Mouse (Mus musculus) urinary bladder, postnatal 10 days (tissue): ENCODE results near the gene Gm13276.
"Not testable (repeated sequence)": the region's sequence is repeated elsewhere in the genome, so short reads cannot be mapped to it uniquely, and the experiment has no call there.

ENCODE experiments used
- DNase-seq: peaks from one replicate; pipeline ENCODE4 v3.0.0; 2022; ENCODE audit warnings: low spot score

Gm13276 gene

DNA sequence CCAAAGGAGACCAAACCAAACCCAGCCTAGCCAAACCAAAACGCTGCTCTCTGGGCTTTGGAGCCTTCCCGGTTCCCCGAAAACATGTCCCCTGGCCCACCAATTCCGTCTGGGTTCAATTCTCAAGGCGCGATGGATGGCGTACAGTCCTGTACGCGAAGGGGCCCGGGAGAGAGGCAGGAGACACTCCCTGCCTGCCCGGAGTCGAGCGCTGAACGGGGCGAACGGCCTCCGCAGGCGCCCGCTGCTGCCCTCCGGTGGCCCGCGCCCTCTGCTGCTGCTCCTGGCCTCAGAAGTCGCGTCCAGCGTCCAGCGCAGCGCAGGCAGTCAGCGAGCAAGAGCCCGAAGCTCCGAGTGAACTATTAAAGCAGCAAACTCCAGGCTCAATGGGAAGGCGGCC is 3.2 kb upstream of the Gm13276 start:
- not testable (repeated sequence) for DNase-seq

DNA sequence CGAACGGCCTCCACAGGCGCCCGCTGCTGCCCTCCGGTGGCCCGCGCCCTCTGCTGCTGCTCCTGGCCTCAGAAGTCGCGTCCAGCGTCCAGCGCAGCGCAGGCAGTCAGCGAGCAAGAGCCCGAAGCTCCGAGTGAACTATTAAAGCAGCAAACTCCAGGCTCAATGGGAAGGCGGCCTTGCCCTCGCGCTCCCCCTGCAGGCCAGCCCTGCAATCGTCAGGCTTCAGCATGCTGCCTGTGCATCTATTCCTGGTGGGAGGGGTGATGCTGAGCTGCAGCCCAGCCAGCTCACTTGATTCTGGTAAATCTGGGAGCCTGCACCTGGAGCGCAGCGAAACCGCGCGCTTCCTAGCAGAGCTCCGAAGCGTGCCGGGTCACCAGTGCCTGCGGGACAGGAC is 2.9 kb downstream of the Gm13276 start, which contains the start of gene Gm13277:
Gene Gm13277 (plus strand): TSS at position 231 of the 400 bp plus-strand sequence.
- DNase-seq, result not testable (repeated sequence)

DNA sequence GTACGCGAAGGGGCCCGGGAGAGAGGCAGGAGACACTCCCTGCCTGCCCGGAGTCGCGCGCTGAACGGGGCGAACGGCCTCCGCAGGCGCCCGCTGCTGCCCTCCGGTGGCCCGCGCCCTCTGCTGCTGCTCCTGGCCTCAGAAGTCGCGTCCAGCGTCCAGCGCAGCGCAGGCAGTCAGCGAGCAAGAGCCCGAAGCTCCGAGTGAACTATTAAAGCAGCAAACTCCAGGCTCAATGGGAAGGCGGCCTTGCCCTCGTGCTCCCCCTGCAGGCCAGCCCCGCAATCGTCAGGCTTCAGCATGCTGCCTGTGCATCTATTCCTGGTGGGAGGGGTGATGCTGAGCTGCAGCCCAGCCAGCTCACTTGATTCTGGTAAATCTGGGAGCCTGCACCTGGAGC is 5.7 kb downstream of the Gm13276 start, which contains the start of gene Gm13278:
Gene Gm13278 (plus strand): TSS at position 301 of the 400 bp plus-strand sequence.
- DNase-seq, result not testable (repeated sequence)

DNA sequence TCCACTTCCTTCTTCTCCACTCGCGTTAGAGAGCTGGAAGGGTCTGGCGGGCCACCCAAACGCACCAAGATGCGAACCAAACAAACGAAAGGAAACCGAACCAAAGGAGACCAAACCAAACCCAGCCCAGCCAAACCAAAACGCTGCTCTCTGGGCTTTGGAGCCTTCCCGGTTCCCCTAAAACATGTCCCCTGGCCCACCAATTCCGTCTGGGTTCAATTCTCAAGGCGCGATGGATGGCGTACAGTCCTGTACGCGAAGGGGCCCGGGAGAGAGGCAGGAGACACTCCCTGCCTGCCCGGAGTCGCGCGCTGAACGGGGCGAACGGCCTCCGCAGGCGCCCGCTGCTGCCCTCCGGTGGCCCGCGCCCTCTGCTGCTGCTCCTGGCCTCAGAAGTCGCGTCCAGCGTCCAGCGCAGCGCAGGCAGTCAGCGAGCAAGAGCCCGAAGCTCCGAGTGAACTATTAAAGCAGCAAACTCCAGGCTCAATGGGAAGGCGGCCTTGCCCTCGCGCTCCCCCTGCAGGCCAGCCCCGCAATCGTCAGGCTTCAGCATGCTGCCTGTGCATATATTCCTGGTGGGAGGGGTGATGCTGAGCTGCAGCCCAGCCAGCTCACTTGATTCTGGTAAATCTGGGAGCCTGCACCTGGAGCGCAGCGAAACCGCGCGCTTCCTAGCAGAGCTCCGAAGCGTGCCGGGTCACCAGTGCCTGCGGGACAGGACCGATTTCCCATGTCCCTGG is 8.6 kb downstream of the Gm13276 start, which contains the start of gene Gm13275:
Gene Gm13275 (plus strand): TSS at position 552 of the 740 bp plus-strand sequence.
- peak; percentile 40 for DNase-seq

DNA sequence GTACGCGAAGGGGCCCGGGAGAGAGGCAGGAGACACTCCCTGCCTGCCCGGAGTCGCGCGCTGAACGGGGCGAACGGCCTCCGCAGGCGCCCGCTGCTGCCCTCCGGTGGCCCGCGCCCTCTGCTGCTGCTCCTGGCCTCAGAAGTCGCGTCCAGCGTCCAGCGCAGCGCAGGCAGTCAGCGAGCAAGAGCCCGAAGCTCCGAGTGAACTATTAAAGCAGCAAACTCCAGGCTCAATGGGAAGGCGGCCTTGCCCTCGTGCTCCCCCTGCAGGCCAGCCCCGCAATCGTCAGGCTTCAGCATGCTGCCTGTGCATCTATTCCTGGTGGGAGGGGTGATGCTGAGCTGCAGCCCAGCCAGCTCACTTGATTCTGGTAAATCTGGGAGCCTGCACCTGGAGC is 11.6 kb downstream of the Gm13276 start, which contains the start of gene Gm13279:
Gene Gm13279 (plus strand): TSS at position 301 of the 400 bp plus-strand sequence.
- not testable (repeated sequence) for DNase-seq

DNA sequence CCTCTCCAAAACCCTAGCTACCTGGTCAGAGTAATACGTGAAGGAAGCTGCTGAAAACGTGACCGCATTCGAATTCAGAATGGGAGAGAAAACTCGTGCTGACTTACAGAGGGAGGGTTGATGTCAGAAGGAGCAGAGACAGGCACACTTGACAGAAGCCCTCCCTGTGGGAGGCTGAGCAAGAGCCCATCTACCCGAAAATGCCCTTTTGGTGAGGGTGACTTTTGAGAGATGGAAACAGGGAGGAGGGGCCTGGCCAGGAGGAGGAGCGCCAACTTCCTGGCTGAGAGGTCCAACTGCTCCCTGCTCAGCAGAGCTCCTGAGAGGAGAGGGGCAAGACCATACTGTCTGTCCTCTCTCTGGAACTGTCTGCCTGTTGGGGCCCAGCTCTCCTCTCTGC is 13.9 kb downstream of the Gm13276 start, which contains the start of gene Gm13285:
Gene Gm13285 (plus strand): TSS at position 301 of the 400 bp plus-strand sequence.
- DNase-seq, result not testable (repeated sequence)

DNA sequence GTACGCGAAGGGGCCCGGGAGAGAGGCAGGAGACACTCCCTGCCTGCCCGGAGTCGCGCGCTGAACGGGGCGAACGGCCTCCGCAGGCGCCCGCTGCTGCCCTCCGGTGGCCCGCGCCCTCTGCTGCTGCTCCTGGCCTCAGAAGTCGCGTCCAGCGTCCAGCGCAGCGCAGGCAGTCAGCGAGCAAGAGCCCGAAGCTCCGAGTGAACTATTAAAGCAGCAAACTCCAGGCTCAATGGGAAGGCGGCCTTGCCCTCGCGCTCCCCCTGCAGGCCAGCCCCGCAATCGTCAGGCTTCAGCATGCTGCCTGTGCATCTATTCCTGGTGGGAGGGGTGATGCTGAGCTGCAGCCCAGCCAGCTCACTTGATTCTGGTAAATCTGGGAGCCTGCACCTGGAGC is 17.4 kb downstream of the Gm13276 start, which contains the start of gene Gm13287:
Gene Gm13287 (plus strand): TSS at position 301 of the 400 bp plus-strand sequence.
- DNase-seq, result not testable (repeated sequence)

DNA sequence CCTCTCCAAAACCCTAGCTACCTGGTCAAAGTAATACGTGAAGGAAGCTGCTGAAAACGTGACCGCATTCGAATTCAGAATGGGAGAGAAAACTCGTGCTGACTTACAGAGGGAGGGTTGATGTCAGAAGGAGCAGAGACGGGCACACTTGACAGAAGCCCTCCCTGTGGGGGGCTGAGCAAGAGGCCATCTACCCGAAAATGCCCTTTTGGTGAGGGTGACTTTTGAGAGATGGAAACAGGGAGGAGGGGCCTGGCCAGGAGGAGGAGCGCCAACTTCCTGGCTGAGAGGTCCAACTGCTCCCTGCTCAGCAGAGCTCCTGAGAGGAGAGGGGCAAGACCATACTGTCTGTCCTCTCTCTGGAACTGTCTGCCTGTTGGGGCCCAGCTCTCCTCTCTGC is 19.7 kb downstream of the Gm13276 start, which contains the start of gene Gm13288:
Gene Gm13288 (plus strand): TSS at position 301 of the 400 bp plus-strand sequence.
- DNase-seq, result not testable (repeated sequence)

DNA sequence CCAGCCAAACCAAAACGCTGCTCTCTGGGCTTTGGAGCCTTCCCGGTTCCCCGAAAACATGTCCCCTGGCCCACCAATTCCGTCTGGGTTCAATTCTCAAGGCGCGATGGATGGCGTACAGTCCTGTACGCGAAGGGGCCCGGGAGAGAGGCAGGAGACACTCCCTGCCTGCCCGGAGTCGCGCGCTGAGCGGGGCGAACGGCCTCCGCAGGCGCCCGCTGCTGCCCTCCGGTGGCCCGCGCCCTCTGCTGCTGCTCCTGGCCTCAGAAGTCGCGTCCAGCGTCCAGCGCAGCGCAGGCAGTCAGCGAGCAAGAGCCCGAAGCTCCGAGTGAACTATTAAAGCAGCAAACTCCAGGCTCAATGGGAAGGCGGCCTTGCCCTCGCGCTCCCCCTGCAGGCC is 20.3 kb downstream of the Gm13276 start:
- not testable (repeated sequence) for DNase-seq

DNA sequence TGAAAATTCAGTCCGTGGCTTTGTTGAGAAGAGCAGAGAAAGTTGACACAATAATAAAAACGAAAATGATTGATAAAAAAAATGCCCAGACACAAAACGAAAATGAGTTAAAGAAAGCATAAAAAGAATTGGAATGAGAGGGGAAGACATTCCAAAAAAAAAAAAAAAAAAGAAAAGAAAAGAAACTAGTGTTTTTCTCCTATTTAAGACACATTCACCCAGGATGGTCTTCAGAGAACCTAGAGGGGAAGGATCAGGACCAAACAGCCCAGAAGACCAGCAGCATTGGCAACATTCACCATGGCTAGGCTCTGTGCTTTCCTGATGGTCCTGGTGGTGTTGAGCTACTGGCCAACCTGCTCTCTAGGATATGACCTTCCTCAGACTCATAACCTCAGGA is 30.4 kb downstream of the Gm13276 start, which contains the start of gene Ifna7:
Gene Ifna7 (plus strand): TSS at position 301 of the 400 bp plus-strand sequence.
- DNase-seq, result no peak

DNA sequence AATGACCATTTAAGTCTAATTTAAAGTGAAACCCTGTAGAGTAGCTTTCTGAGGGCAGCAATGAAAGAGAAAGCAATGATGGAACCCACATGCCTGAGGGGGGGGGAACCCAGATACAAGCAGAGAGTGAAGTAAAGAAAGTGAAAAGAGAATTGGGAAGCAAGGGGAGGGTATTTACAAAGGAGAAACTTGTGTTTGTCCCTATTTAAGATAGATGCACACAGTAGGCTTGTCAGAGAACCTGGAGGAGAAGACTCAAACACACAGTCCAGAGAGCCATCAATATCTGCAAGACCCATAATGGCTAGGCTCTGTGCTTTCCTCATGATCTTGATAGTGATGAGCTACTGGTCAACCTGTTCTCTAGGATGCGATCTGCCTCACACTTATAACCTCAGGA is 34.1 kb downstream of the Gm13276 start, which contains the start of gene Ifna11:
Gene Ifna11 (plus strand): TSS at position 301 of the 400 bp plus-strand sequence.
- DNase-seq, result no peak

DNA sequence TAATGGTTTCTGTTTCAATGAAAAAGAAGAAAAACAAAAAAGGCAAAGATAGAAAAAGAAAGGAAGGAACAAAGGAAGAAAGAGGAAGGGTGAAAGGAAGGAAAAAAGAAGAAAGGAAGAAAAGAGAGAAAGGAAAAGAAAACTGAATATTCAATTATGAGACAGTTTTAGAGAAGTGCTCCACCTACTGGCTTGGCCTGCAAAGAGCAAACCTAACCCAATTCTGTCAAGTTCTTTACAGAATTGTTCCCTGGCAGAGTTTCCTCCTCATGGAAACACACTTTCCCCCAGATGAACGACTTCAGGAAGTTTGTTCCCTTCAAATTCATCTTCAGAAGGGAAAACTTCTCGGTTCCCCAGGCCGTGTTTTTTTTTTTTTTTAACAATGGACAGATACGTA is 37.5 kb downstream of the Gm13276 start:
- no peak for DNase-seq

DNA sequence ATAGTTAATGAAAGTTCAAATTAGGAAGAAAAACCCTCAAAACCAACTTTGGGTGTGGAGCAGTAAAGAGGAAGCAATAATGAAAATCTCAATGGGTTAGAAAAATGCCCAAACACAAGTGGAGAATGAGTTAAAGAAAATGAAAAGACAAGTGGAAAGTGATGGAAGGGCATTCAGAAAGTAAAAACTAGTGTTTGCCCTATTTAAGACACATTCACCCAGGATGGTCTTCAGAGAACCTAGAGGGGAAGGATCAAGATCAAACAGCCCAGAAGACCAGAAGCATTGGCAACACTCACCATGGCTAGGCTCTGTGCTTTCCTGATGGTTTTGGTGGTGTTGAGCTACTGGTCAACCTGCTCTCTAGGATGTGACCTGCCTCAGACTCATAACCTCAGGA is 41.6 kb downstream of the Gm13276 start, which contains the start of gene Ifna6:
Gene Ifna6 (plus strand): TSS at position 301 of the 400 bp plus-strand sequence.
- not testable (repeated sequence) for DNase-seq

DNA sequence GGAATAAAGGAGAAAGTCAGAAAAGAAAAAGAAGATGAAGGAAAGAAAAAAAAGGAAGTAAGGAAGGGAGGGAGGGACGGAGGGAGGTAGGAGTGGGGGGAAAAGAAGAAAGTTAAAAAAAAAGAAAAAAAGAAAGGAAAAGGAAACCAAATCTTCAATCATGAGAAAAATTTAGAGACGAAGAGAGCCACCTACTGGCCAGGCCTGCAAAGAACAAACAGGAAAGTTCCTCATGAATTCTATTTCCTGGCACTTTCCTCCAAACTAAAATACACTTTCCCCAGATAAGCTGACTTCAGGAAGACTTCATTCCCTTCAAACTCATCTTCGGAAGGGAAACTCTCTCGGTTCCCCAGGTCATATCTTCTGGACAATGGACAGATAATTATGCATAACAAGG is 45.0 kb downstream of the Gm13276 start:
- DNase-seq, result no peak

DNA sequence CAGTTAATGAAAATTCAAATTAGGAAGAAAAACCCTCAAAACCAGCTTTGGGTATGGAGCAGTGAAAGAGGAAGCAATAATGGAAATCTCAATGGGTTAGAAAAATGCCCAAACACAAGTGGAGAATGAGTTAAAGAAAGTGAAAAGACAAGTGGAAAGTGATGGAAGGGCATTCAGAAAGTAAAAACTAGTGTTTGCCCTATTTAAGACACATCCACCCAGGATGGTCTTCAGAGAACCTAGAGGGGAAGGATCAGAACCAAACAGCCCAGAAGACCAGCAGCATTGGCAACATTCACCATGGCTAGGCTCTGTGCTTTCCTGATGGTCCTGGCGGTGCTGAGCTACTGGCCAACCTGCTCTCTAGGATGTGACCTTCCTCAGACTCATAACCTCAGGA is 49.7 kb downstream of the Gm13276 start, which contains the start of gene Ifna5:
Gene Ifna5 (plus strand): TSS at position 301 of the 400 bp plus-strand sequence.
- not testable (repeated sequence) for DNase-seq
